Mouse (Mus musculus) intestine, embryonic 16.5 days (tissue): ENCODE data around the gene Fam210b. TPM values are rescaled to one million over a fixed set of nuclear protein-coding genes. Genes with fewer than 3 reads are reported as not detected.

Experiments
- ATAC-seq: fragments of 200-750 bp; cut with Nextera tagmentation; 2 replicates; pipeline ENCODE4 v1.8.0; 2017; ENCODE audit warnings: moderate TSS enrichment, moderate library complexity
- H3K27ac ChIP-seq: fragments of 300-500 bp; sonication (generic); 2 replicates; pipeline ENCODE4 v1.5.1; 2014; ENCODE audit warnings: mild to moderate bottlenecking, low read length
- H3K27me3 ChIP-seq: fragments of 300-500 bp; sonication (generic); replicated peaks from 2 replicates; pipeline ENCODE4 v1.6.1; 2014; ENCODE audit warnings: low read length, control low read depth, mixed read lengths; ENCODE audit not compliant: control insufficient read depth, insufficient read depth
- H3K36me3 ChIP-seq: fragments of 300-500 bp; sonication (generic); 2 replicates; pipeline ENCODE4 v1.6.1; 2014; ENCODE audit warnings: low read length, control low read depth; ENCODE audit not compliant: control insufficient read depth, insufficient read depth
- H3K4me1 ChIP-seq: fragments of 300-500 bp; sonication (generic); 2 replicates; pipeline ENCODE4 v1.6.1; 2014; ENCODE audit warnings: low read length, control low read depth, mixed read lengths; ENCODE audit not compliant: control insufficient read depth, insufficient read depth
- H3K4me2 ChIP-seq: fragments of 300-500 bp; sonication (generic); 2 replicates; pipeline ENCODE4 v1.6.1; 2014; ENCODE audit warnings: low read depth, low read length, control low read depth
- H3K4me3 ChIP-seq: fragments of 300-500 bp; sonication (generic); 2 replicates; pipeline ENCODE4 v1.5.1; 2014; ENCODE audit warnings: mild to moderate bottlenecking, low read length
- H3K9ac ChIP-seq: fragments of 300-500 bp; sonication (generic); 2 replicates; pipeline ENCODE4 v1.6.1; 2014; ENCODE audit warnings: low read depth, low read length
- H3K9me3 ChIP-seq: fragments of 300-500 bp; sonication (generic); 2 replicates; pipeline ENCODE4 v1.6.1; 2016; ENCODE audit warnings: low read length, control low read depth; ENCODE audit not compliant: control insufficient read depth
- WGBS: fragments of 180-500 bp; shearing (Covaris S2); extraction: QIAGEN DNeasy Blood & Tissue Kit; methylation state at CpG from one replicate; pipeline ENCODE4 v1.1.7; 2014; 5-methylcytosine and 5-hydroxymethylcytosine counted together
- polyA plus RNA-seq: library from polyadenylated mRNA; unstranded; fragments of >200 nt; fragmentation: Nextera tagmentation; extraction: Ambion mirVana; gene quantifications from 2 replicates; pipeline ENCODE4 v1.2.1, GENCODE M21; 2015

Gene Fam210b
- polyA plus RNA-seq, 1 experiment from 2014 or later, result 16.6 TPM

- no peak within 1 kb of the TSS for H3K27ac ChIP-seq
- no peak within 1 kb of the TSS for H3K9ac ChIP-seq
- 34% methylated on average over 13 of the region's 13 CpGs for WGBS
- no peaks in the 10 kb centered on the region for H3K9me3 ChIP-seq
- no peaks in the 10 kb centered on the region for H3K36me3 ChIP-seq
- H3K27me3 ChIP-seq, result no peaks in the 10 kb centered on the region
- no peak; the same call in 1 of the 2 replicates for ATAC-seq
- H3K4me3 ChIP-seq, result no peak within 1 kb of the TSS
- peak within 1 kb of the TSS; percentile 28 for H3K4me2 ChIP-seq
- H3K4me1 ChIP-seq, result no peaks in the 10 kb centered on the region
These were observed 48.2 kb downstream of the Fam210b start, which contains the start of gene Cass4 for GRCm38 (mm10) chr2:172393391-172394051. TSS of gene Cass4 (plus strand) at chr2:172393794.

- no peak for ATAC-seq
- no peak overlapping the region for H3K27ac ChIP-seq
- peak overlapping the region; percentile 28 for H3K4me2 ChIP-seq
- H3K4me1 ChIP-seq, result no peaks in the 10 kb centered on the region
- WGBS, result 61% methylated on average over 2 of the region's 2 CpGs
- no peaks in the 10 kb centered on the region for H3K36me3 ChIP-seq
- H3K9me3 ChIP-seq, result no peaks in the 10 kb centered on the region
- H3K9ac ChIP-seq, result no peak overlapping the region
- no peak overlapping the region for H3K4me3 ChIP-seq
- H3K27me3 ChIP-seq, result no peaks in the 10 kb centered on the region
These were observed 48.7 kb downstream of the Fam210b start for GRCm38 (mm10) chr2:172394052-172394392.

GRCm38 (mm10) chr2:172394671-172395070 is 49.3 kb downstream of the Fam210b start:
- H3K9me3 ChIP-seq, result no peaks in the 10 kb centered on the region
- 62% methylated on average over 4 of the region's 4 CpGs for WGBS
- no peak for ATAC-seq

GRCm38 (mm10) chr2:172395961-172396360 is 50.6 kb downstream of the Fam210b start:
- Histone ChIP-seq H3K9ac (no peak overlapping the region), H3K4me1 (no peaks in the 10 kb centered on the region), H3K9me3 (no peaks in the 10 kb centered on the region), H3K27ac (no peak overlapping the region), H3K27me3 (no peaks in the 10 kb centered on the region), H3K4me3 (no peak overlapping the region), H3K36me3 (no peaks in the 10 kb centered on the region), H3K4me2 (no peak overlapping the region)
- no peak for ATAC-seq
- 39% methylated on average over 9 of the region's 9 CpGs for WGBS

More at GRCm38 (mm10) chr2:172394671-172395070, 49.3 kb downstream of the Fam210b start:
- Histone ChIP-seq H3K9ac (no peak overlapping the region), H3K4me1 (no peaks in the 10 kb centered on the region), H3K4me2 (no peak overlapping the region), H3K36me3 (no peaks in the 10 kb centered on the region), H3K27ac (no peak overlapping the region), H3K27me3 (no peaks in the 10 kb centered on the region), H3K4me3 (no peak overlapping the region)

DNA sequence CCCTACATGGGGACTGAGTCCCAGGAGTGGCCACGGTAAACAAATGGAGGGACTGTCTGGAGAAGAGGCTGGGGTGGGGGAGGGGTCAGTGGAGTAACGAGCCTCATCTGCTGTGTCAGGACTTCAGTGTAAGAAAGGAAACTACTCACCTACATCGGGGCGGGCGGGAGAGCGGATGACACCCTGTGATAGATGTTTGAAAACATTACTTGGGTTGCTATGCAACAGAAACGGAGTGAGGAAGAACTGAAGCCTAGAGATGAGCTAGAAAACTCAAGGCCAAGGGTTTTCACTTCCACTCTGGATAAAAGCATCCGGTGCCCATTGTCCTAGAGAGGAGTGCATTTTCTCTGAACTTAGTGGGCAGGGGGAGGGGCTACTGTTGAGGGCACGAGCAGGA is 54.5 kb downstream of the Fam210b start:
- Histone ChIP-seq H3K9me3 (no peaks in the 10 kb centered on the region), H3K27ac (no peak overlapping the region), H3K9ac (no peak overlapping the region), H3K4me2 (no peak overlapping the region), H3K27me3 (no peaks in the 10 kb centered on the region), H3K36me3 (no peaks in the 10 kb centered on the region), H3K4me1 (no peaks in the 10 kb centered on the region), H3K4me3 (no peak overlapping the region)
- ATAC-seq, result no peak
- 30% methylated on average over 9 of the region's 9 CpGs for WGBS

- Histone ChIP-seq H3K4me1 (no peaks in the 10 kb centered on the region), H3K4me2 (no peak overlapping the region), H3K4me3 (no peak overlapping the region), H3K36me3 (no peaks in the 10 kb centered on the region), H3K9ac (no peak overlapping the region), H3K27ac (no peak overlapping the region), H3K9me3 (no peaks in the 10 kb centered on the region), H3K27me3 (no peaks in the 10 kb centered on the region)
- ATAC-seq, result no peak
- 71% methylated on average over 13 of the region's 13 CpGs for WGBS
These were observed 55.9 kb downstream of the Fam210b start for GRCm38 (mm10) chr2:172401116-172401825.

GRCm38 (mm10) chr2:172404239-172404638 is 58.9 kb downstream of the Fam210b start:
- Histone ChIP-seq H3K27me3 (no peaks in the 10 kb centered on the region), H3K4me2 (no peak overlapping the region), H3K4me3 (no peak overlapping the region), H3K4me1 (no peaks in the 10 kb centered on the region), H3K9ac (no peak overlapping the region), H3K27ac (no peak overlapping the region), H3K36me3 (no peaks in the 10 kb centered on the region), H3K9me3 (no peaks in the 10 kb centered on the region)
- 65% methylated on average over 7 of the region's 7 CpGs for WGBS
- no peak for ATAC-seq

- no peak for ATAC-seq
- Histone ChIP-seq H3K27ac (no peak overlapping the region), H3K9me3 (no peaks in the 10 kb centered on the region), H3K4me3 (no peak overlapping the region), H3K27me3 (no peaks in the 10 kb centered on the region), H3K9ac (no peak overlapping the region), H3K4me1 (no peaks in the 10 kb centered on the region), H3K4me2 (no peak overlapping the region), H3K36me3 (no peaks in the 10 kb centered on the region)
- 64% methylated on average over 3 of the region's 3 CpGs for WGBS
These were observed 59.6 kb downstream of the Fam210b start for GRCm38 (mm10) chr2:172405011-172405410.
